16 mouse cellular contexts compared by ENCODE assay signal in the genomic region with DNA sequence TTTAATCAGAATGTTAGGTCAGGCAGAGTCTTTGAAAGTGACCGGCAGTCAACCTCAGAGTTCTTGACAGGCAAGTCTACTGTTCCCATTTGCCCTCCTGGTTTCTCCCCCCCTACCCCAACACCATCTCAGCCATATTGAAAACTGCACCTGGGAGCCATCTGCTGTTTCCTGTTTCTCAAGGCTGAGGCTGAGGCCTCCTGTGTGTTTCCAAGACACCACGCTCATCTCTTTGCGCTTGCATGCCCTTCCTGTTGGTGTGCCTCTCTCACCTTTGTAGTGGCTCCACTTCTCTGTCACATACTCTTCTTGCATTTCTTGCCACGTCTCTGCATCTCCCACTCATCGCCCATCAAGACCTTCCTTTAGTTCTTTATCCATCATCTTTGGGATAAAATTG.
DNase-seq lines count a peak whose midpoint lies in the region; ATAC-seq and TF ChIP-seq lines count a peak whose summit lies in the region.
"Had no signal": no experiment of that assay in that cellular context is flagged by ENCODE, and none has a peak within 500 bp of the region (broad histone marks: within the 10 kb centered on the region; RNA-seq: fewer than 3 reads in every experiment).

No protein-coding gene starts in this region.

- H3K27me3 ChIP-seq in heart, embryonic 13.5 days (replicated peaks) = peaks cover 30% of the 10 kb centered on the region
- no peaks in the 10 kb centered on the region for H3K27me3 ChIP-seq in lung, embryonic 14.5 days (ENCODE audit: insufficient read depth, low read length)
- H3K27me3 ChIP-seq in neural tube, embryonic 15.5 days (replicated peaks) = no peaks in the 10 kb centered on the region
- H3K27me3 ChIP-seq: midbrain, embryonic 12.5 days had no signal

- no peak overlapping the region for H3K4me3 ChIP-seq in heart, embryonic 13.5 days
- H3K4me3 ChIP-seq in lung, embryonic 14.5 days (ENCODE audit: low read depth, low read length) = no peak overlapping the region
- no peak overlapping the region for H3K4me3 ChIP-seq in neural tube, embryonic 15.5 days (replicated peaks)
- H3K4me3 ChIP-seq: embryonic facial prominence, embryonic 10.5 days; gastrocnemius, adult 2 months; midbrain, embryonic 12.5 days had no signal

- no peak for DNase-seq in heart, postnatal 25 days (ENCODE audit: low spot score)
- no peak for DNase-seq in lung, embryonic 14.5 days
- no peak for DNase-seq in lung, postnatal 36 days
- peak; percentile 34 for DNase-seq in thymus, postnatal 14 days
- DNase-seq in Muller cell, postnatal 12 days (ENCODE audit: inconsistent ontology term) = no peak
- no peak for DNase-seq in frontal cortex, postnatal 14 days (ENCODE audit: low spot score in 2 of 2)
- DNase-seq: adrenal gland, adult 8-10 months; cerebellum, adult 9-10 months; gastrocnemius, adult 2 months; kidney, adult 8-10 months; liver had no signal

- peaks cover 51% of the 10 kb centered on the region for H3K4me1 ChIP-seq in heart, embryonic 13.5 days
- H3K4me1 ChIP-seq in lung, embryonic 14.5 days (ENCODE audit: insufficient read depth) = peaks cover 10% of the 10 kb centered on the region; the same call in 1 of the 2 replicates
- H3K4me1 ChIP-seq in neural tube, embryonic 15.5 days = peaks cover 7% of the 10 kb centered on the region

- no peak for ATAC-seq in heart, embryonic 13.5 days (ENCODE audit: extremely low read depth, insufficient number of reproducible peaks, low FRiP score, low TSS enrichment)
- ATAC-seq in lung, embryonic 14.5 days (ENCODE audit: insufficient read depth) = no peak
- ATAC-seq in neural tube, embryonic 15.5 days (ENCODE audit: low FRiP score) = no peak

- WGBS in heart, embryonic 13.5 days = 79% methylated on average over 5 of the region's 5 CpGs
- whole genome bisulfite sequencing in lung, embryonic 14.5 days = 68% methylated on average over 5 of the region's 5 CpGs
- 90% methylated on average over 5 of the region's 5 CpGs for WGBS in neural tube, embryonic 15.5 days

- H3K4me2 ChIP-seq in heart, embryonic 13.5 days = peak overlapping the region; percentile 47
- H3K4me2 ChIP-seq in lung, embryonic 14.5 days = no peak overlapping the region
- H3K4me2 ChIP-seq in neural tube, embryonic 15.5 days = no peak overlapping the region
- H3K4me2 ChIP-seq: midbrain, embryonic 12.5 days had no signal

- no peak for TF ChIP-seq CTCF in lung, embryonic 14.5 days (IDR thresholded peaks at IDR 0.05; ENCODE audit: low read depth)

- H3K9ac ChIP-seq in heart, embryonic 13.5 days = peak overlapping the region; percentile 54; the same call in 1 of the 2 replicates
- no peak overlapping the region for H3K9ac ChIP-seq in lung, embryonic 14.5 days
- no peak overlapping the region for H3K9ac ChIP-seq in neural tube, embryonic 15.5 days (replicated peaks)
- H3K9ac ChIP-seq: midbrain, embryonic 12.5 days had no signal

- no peaks in the 10 kb centered on the region for H3K9me3 ChIP-seq in heart, embryonic 13.5 days
- H3K9me3 ChIP-seq in lung, embryonic 14.5 days (ENCODE audit: low read depth, low read length) = no peaks in the 10 kb centered on the region
- H3K9me3 ChIP-seq in neural tube, embryonic 15.5 days (replicated peaks) = no peaks in the 10 kb centered on the region
- H3K9me3 ChIP-seq: embryonic facial prominence, embryonic 10.5 days; midbrain, embryonic 12.5 days had no signal

- H3K27ac ChIP-seq in heart, embryonic 13.5 days (replicated peaks) = peak overlapping the region; percentile 58
- peak overlapping the region; percentile 54; the same call in 1 of the 2 replicates for H3K27ac ChIP-seq in lung, embryonic 14.5 days (ENCODE audit: low read depth)
- peak overlapping the region; percentile 4; the same call in 1 of the 2 replicates for H3K27ac ChIP-seq in neural tube, embryonic 15.5 days (replicated peaks)
- H3K27ac ChIP-seq: gastrocnemius, adult 2 months; midbrain, embryonic 12.5 days; stomach, postnatal 0 days had no signal

- no peaks in the 10 kb centered on the region for H3K36me3 ChIP-seq in heart, embryonic 13.5 days
- no peaks in the 10 kb centered on the region for H3K36me3 ChIP-seq in lung, embryonic 14.5 days (ENCODE audit: insufficient read depth)
- H3K36me3 ChIP-seq in neural tube, embryonic 15.5 days = no peaks in the 10 kb centered on the region
- H3K36me3 ChIP-seq: embryonic facial prominence, embryonic 10.5 days; midbrain, embryonic 12.5 days had no signal

- intact Hi-C loops in heart, postnatal 25 days (cut with DNase I) = no loop called here

Comparison
In these comparisons a context has a peak if more than half of its experiments do, and no peak if none do; other contexts are left out.
1. H3K27ac ChIP-seq: peak in every context shown above with its lines; median percentile 58 in heart, embryonic 13.5 days; 54 in lung, embryonic 14.5 days; 4 in neural tube, embryonic 15.5 days.